Mouse (Mus musculus) kidney, adult 10 weeks (tissue): ENCODE measurements around the gene Arap2. TPM values are rescaled to one million over a fixed set of nuclear protein-coding genes. Genes with fewer than 3 reads are reported as not detected.

Experiments
- polyA plus RNA-seq: library from polyadenylated mRNA; stranded (reverse); fragments of 350-450 nt; fragmentation: Illumina TruSeq; extraction: RNeasy Lipid Tissue Mini Kit (QIAGEN cat#74804); gene quantifications from one replicate; pipeline ENCODE4 v1.2.3, GENCODE M21; 2014; ENCODE audit warnings: low read depth, low replicate concordance

Arap2 gene
- polyA plus RNA-seq, result 67.1 TPM

GRCm38 (mm10) chr5:62765784-62766701 is at the start of gene Arap2:
TSS of gene Arap2 (minus strand) at chr5:62766159.

GRCm38 (mm10) chr5:62813402-62814071 is 47.6 kb upstream of the Arap2 start, which contains the start of gene Dthd1:
TSS of gene Dthd1 (plus strand) at chr5:62813823.

Other genes with a start within 250 kb of the Arap2 start
- not detected for gene Dthd1, start 47.7 kb upstream of the Arap2 start, polyA plus RNA-seq